Mouse (Mus musculus): Measurements from ENCODE around the gene Srpk3.

- TF ChIP-seq CTCF (conservative IDR thresholded peaks at IDR 0.05; ENCODE audit: low read length) (no peak), POU5F1 (IDR thresholded peaks at IDR 0.05; ENCODE audit: borderline replicate concordance, low read length) (no peak)
Measured at GRCm38 (mm10) chrX:73739151-73739550, 35.1 kb upstream of the Srpk3 start.
